Mouse (Mus musculus) midbrain, embryonic 11.5 days (tissue): ENCODE data around the gene Nek1. TPM values are rescaled to one million over a fixed set of nuclear protein-coding genes. Genes with fewer than 3 reads are reported as not detected.

Experiments
- ATAC-seq: fragments of 200-750 bp; cut with Nextera tagmentation; 2 replicates; pipeline ENCODE4 v1.8.0; 2017; ENCODE audit warnings: moderate TSS enrichment, moderate library complexity; ENCODE audit not compliant: low FRiP score
- DNase-seq: peaks from one replicate; pipeline ENCODE4 v3.0.0; 2015; ENCODE audit warnings: low spot score; ENCODE audit errors: missing footprints
- H3K27ac ChIP-seq: fragments of 300-500 bp; sonication (generic); 2 replicates; pipeline ENCODE4 v1.5.1; 2014; ENCODE audit warnings: low read depth, low read length
- H3K27me3 ChIP-seq: fragments of 300-500 bp; sonication (generic); 2 replicates; pipeline ENCODE4 v1.6.1; 2014; ENCODE audit warnings: mild to moderate bottlenecking, low read length, moderate library complexity, mixed read lengths; ENCODE audit not compliant: control insufficient read depth, insufficient read depth
- H3K36me3 ChIP-seq: fragments of 300-500 bp; sonication (generic); 2 replicates; pipeline ENCODE4 v1.6.1; 2014; ENCODE audit warnings: mild to moderate bottlenecking, low read length, moderate library complexity, mixed read lengths; ENCODE audit not compliant: control insufficient read depth, insufficient read depth
- H3K4me1 ChIP-seq: fragments of 300-500 bp; sonication (generic); 2 replicates; pipeline ENCODE4 v1.6.1; 2014; ENCODE audit warnings: low read length; ENCODE audit not compliant: control insufficient read depth, insufficient read depth
- H3K4me2 ChIP-seq: fragments of 300-500 bp; sonication (generic); 2 replicates; pipeline ENCODE4 v1.6.1; 2014; ENCODE audit warnings: mild to moderate bottlenecking, moderate library complexity
- H3K4me3 ChIP-seq: fragments of 300-500 bp; sonication (generic); 2 replicates; pipeline ENCODE4 v1.5.1; 2014; ENCODE audit warnings: low read depth, low read length
- H3K9ac ChIP-seq: fragments of 300-500 bp; sonication (generic); 2 replicates; pipeline ENCODE4 v1.6.1; 2014; ENCODE audit warnings: low read length
- H3K9me3 ChIP-seq: fragments of 300-500 bp; sonication (generic); 2 replicates; pipeline ENCODE4 v1.6.1; 2016; ENCODE audit warnings: low read length; ENCODE audit not compliant: control insufficient read depth
- WGBS: fragments of 180-500 bp; shearing (Covaris S2); extraction: QIAGEN DNeasy Blood & Tissue Kit; methylation state at CpG from one replicate; pipeline ENCODE4 v1.1.7; 2014; 5-methylcytosine and 5-hydroxymethylcytosine counted together
- polyA plus RNA-seq: library from polyadenylated mRNA; unstranded; fragments of >200 nt; fragmentation: Nextera tagmentation; extraction: Ambion mirVana; gene quantifications from 2 replicates; pipeline ENCODE4 v1.2.1, GENCODE M21; 2014

Nek1 gene
- polyA plus RNA-seq, 1 experiment from 2014 or later: 22.9 TPM

- no peaks in the 10 kb centered on the region for H3K36me3 ChIP-seq
- H3K27me3 ChIP-seq: no peaks in the 10 kb centered on the region
- H3K9me3 ChIP-seq: no peaks in the 10 kb centered on the region
- no peak overlapping the region for H3K4me3 ChIP-seq
- H3K27ac ChIP-seq: no peak overlapping the region
- H3K4me1 ChIP-seq: no peaks in the 10 kb centered on the region
- 73% methylated on average over 2 of the region's 2 CpGs for WGBS
- ATAC-seq (no peak), DNase-seq (no peak)
- no peak overlapping the region for H3K9ac ChIP-seq
- H3K4me2 ChIP-seq: no peak overlapping the region
These were observed 29.1 kb upstream of the Nek1 start for GRCm38 (mm10) chr8:60963931-60964330.

GRCm38 (mm10) chr8:60964518-60964917 lies 28.5 kb upstream of the Nek1 start:
- WGBS: 91% methylated on average over 4 of the region's 4 CpGs
- H3K9ac ChIP-seq: no peak overlapping the region
- ATAC-seq (no peak), DNase-seq (no peak)
- no peaks in the 10 kb centered on the region for H3K36me3 ChIP-seq
- no peak overlapping the region for H3K27ac ChIP-seq
- H3K4me3 ChIP-seq: no peak overlapping the region
- H3K9me3 ChIP-seq: no peaks in the 10 kb centered on the region
- H3K4me2 ChIP-seq: no peak overlapping the region
- no peaks in the 10 kb centered on the region for H3K27me3 ChIP-seq
- H3K4me1 ChIP-seq: no peaks in the 10 kb centered on the region

GRCm38 (mm10) chr8:60965306-60965705 lies 27.7 kb upstream of the Nek1 start:
- Histone ChIP-seq H3K4me1 (no peaks in the 10 kb centered on the region), H3K4me3 (no peak overlapping the region), H3K4me2 (no peak overlapping the region), H3K27ac (no peak overlapping the region), H3K27me3 (no peaks in the 10 kb centered on the region), H3K9me3 (no peaks in the 10 kb centered on the region), H3K36me3 (no peaks in the 10 kb centered on the region), H3K9ac (no peak overlapping the region)
- ATAC-seq (no peak), DNase-seq (no peak)
- WGBS: 68% methylated on average over 6 of the region's 6 CpGs

GRCm38 (mm10) chr8:60965741-60966140 lies 27.3 kb upstream of the Nek1 start:
- H3K27me3 ChIP-seq: no peaks in the 10 kb centered on the region
- ATAC-seq (no peak), DNase-seq (no peak)
- H3K36me3 ChIP-seq: no peaks in the 10 kb centered on the region
- no peak overlapping the region for H3K9ac ChIP-seq
- WGBS: 82% methylated on average over 3 of the region's 3 CpGs
- H3K27ac ChIP-seq: no peak overlapping the region
- H3K4me3 ChIP-seq: no peak overlapping the region
- H3K9me3 ChIP-seq: no peaks in the 10 kb centered on the region
- no peaks in the 10 kb centered on the region for H3K4me1 ChIP-seq
- H3K4me2 ChIP-seq: no peak overlapping the region

- no peaks in the 10 kb centered on the region for H3K4me1 ChIP-seq
- no peak overlapping the region for H3K4me2 ChIP-seq
- no peak overlapping the region for H3K4me3 ChIP-seq
- H3K9ac ChIP-seq: no peak overlapping the region
- H3K27me3 ChIP-seq: no peaks in the 10 kb centered on the region
- H3K9me3 ChIP-seq: no peaks in the 10 kb centered on the region
- no peak overlapping the region for H3K27ac ChIP-seq
- H3K36me3 ChIP-seq: no peaks in the 10 kb centered on the region
- DNase-seq: no peak
- WGBS: 51% methylated on average over 2 of the region's 2 CpGs
- ATAC-seq: no peak
These were observed 23.9 kb upstream of the Nek1 start for GRCm38 (mm10) chr8:60969091-60969490.

- H3K27ac ChIP-seq: no peak overlapping the region
- 83% methylated on average over 4 of the region's 4 CpGs for WGBS
These were observed 21.2 kb upstream of the Nek1 start for GRCm38 (mm10) chr8:60971808-60972207.

GRCm38 (mm10) chr8:60973448-60973847 lies 19.5 kb upstream of the Nek1 start:
- no peak overlapping the region for H3K4me3 ChIP-seq
- no peaks in the 10 kb centered on the region for H3K9me3 ChIP-seq
- H3K9ac ChIP-seq: no peak overlapping the region
- H3K36me3 ChIP-seq: no peaks in the 10 kb centered on the region
- WGBS: 91% methylated on average over 2 of the region's 2 CpGs
- H3K4me2 ChIP-seq: no peak overlapping the region
- H3K4me1 ChIP-seq: no peaks in the 10 kb centered on the region
- no peak for DNase-seq
- no peak overlapping the region for H3K27ac ChIP-seq
- no peaks in the 10 kb centered on the region for H3K27me3 ChIP-seq
- no peak for ATAC-seq

More at GRCm38 (mm10) chr8:60971808-60972207, 21.2 kb upstream of the Nek1 start:
- no peaks in the 10 kb centered on the region for H3K36me3 ChIP-seq
- no peaks in the 10 kb centered on the region for H3K4me1 ChIP-seq
- no peak overlapping the region for H3K9ac ChIP-seq
- no peak overlapping the region for H3K4me2 ChIP-seq
- no peaks in the 10 kb centered on the region for H3K27me3 ChIP-seq
- ATAC-seq: no peak
- no peak overlapping the region for H3K4me3 ChIP-seq
- no peak for DNase-seq
- H3K9me3 ChIP-seq: no peaks in the 10 kb centered on the region

- WGBS: 92% methylated on average over 2 of the region's 2 CpGs
- DNase-seq (no peak), ATAC-seq (no peak)
- no peak overlapping the region for H3K4me2 ChIP-seq
- H3K4me3 ChIP-seq: no peak overlapping the region
- no peaks in the 10 kb centered on the region for H3K36me3 ChIP-seq
- no peak overlapping the region for H3K9ac ChIP-seq
- no peaks in the 10 kb centered on the region for H3K9me3 ChIP-seq
- H3K4me1 ChIP-seq: no peaks in the 10 kb centered on the region
- H3K27ac ChIP-seq: no peak overlapping the region
- H3K27me3 ChIP-seq: no peaks in the 10 kb centered on the region
These were observed 18.2 kb upstream of the Nek1 start for GRCm38 (mm10) chr8:60974837-60975236.

GRCm38 (mm10) chr8:60976818-60977217 lies 16.2 kb upstream of the Nek1 start:
- Histone ChIP-seq H3K4me3 (no peak overlapping the region), H3K36me3 (no peaks in the 10 kb centered on the region), H3K27me3 (no peaks in the 10 kb centered on the region), H3K27ac (no peak overlapping the region), H3K4me2 (no peak overlapping the region), H3K9me3 (no peaks in the 10 kb centered on the region), H3K9ac (no peak overlapping the region), H3K4me1 (no peaks in the 10 kb centered on the region)
- 85% methylated on average over 9 of the region's 9 CpGs for WGBS
- ATAC-seq (no peak), DNase-seq (no peak)

GRCm38 (mm10) chr8:60978496-60978895 lies 14.5 kb upstream of the Nek1 start:
- H3K9me3 ChIP-seq: no peaks in the 10 kb centered on the region

More at GRCm38 (mm10) chr8:60978496-60978895, 14.5 kb upstream of the Nek1 start:
- Histone ChIP-seq H3K27ac (no peak overlapping the region), H3K4me1 (peaks cover 3% of the 10 kb centered on the region; the same call in 1 of the 2 replicates), H3K4me2 (no peak overlapping the region), H3K27me3 (no peaks in the 10 kb centered on the region), H3K9ac (no peak overlapping the region), H3K36me3 (no peaks in the 10 kb centered on the region), H3K4me3 (no peak overlapping the region)
- DNase-seq (no peak), ATAC-seq (no peak)
- 86% methylated on average over 5 of the region's 5 CpGs for WGBS
